Mouse (Mus musculus): ENCODE measurements around the gene Bspry. TPM values are rescaled to one million over a fixed set of nuclear protein-coding genes. Genes with fewer than 3 reads are reported as not detected.

The Bspry gene
- polyA plus RNA-seq, 1 experiment, result 19.8 TPM

DNA sequence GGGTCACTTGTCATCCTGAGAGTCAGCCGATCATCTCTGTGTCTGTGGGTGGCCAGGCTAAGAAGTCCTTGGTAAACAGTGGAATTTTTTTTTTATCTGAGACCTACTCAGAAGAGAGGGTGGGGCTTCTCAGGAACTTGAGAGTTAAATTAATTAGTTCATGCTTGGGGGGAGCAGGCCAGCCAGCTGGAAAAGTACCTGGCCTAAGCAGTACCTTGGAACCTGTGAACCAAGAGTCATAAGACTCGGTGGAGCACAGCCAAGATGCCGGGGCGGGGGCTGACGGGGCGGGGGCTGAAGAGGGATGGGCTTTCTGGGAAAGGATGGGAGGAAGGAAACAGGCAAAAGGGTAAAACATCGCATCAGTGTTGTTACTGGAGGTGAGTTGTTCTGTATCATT is 42.0 kb upstream of the Bspry start:
- no peak overlapping the region for H3K4me3 ChIP-seq (ENCODE audit: control insufficient read depth, insufficient read depth, low read length)
- H3K36me3 ChIP-seq (ENCODE audit: control insufficient read depth, insufficient read depth, low read length), result no peaks in the 10 kb centered on the region
- DNase-seq, result no peak
- 97% methylated on average over 7 of the region's 7 CpGs for WGBS
- TF ChIP-seq POLR2A (IDR thresholded peaks at IDR 0.05; ENCODE audit: control insufficient read depth, extremely low read depth, insufficient read depth, low read length, poor library complexity) (no peak), CTCF (IDR thresholded peaks at IDR 0.05; ENCODE audit: borderline replicate concordance, control insufficient read depth, extremely low read depth, insufficient read depth, low read length, poor library complexity) (no peak)
- no peak overlapping the region for H3K27ac ChIP-seq (ENCODE audit: control insufficient read depth, insufficient read depth, low read length)
- H3K4me1 ChIP-seq (replicated peaks; ENCODE audit: control insufficient read depth, insufficient read depth, low read length), result no peaks in the 10 kb centered on the region
- no peaks in the 10 kb centered on the region for H3K27me3 ChIP-seq (ENCODE audit: control insufficient read depth, insufficient read depth, low read length)

DNA sequence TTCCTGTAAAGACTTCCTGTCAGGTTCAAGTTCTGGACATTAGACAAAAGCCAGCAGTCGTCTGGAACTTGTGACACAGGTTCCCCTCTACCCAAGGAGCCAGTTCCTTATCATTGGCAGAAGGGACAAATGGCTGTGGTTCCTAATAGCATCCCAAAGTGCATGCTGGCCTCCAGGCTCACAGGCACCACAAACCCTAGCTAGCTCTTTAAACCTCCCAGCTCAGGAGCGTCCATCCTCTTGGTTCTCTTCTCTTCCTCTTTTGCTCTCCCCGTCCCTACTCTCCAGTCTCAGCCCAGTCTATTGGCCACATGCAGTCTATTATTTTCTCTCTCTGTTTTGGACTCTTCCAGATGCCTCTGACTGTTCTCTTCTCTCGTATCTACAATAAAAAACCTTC is 40.1 kb upstream of the Bspry start:
- Histone ChIP-seq H3K27ac (ENCODE audit: control insufficient read depth, insufficient read depth, low read length) (no peak overlapping the region), H3K27me3 (ENCODE audit: control insufficient read depth, insufficient read depth, low read length) (no peaks in the 10 kb centered on the region), H3K4me1 (replicated peaks; ENCODE audit: control insufficient read depth, insufficient read depth, low read length) (no peaks in the 10 kb centered on the region), H3K36me3 (ENCODE audit: control insufficient read depth, insufficient read depth, low read length) (no peaks in the 10 kb centered on the region), H3K4me3 (ENCODE audit: control insufficient read depth, insufficient read depth, low read length) (no peak overlapping the region)
- WGBS, result 47% methylated on average over 4 of the region's 4 CpGs
- DNase-seq, result no peak
- TF ChIP-seq CTCF (IDR thresholded peaks at IDR 0.05; ENCODE audit: borderline replicate concordance, control insufficient read depth, extremely low read depth, insufficient read depth, low read length, poor library complexity), result no peak
- no peak for TF ChIP-seq POLR2A (IDR thresholded peaks at IDR 0.05; ENCODE audit: control insufficient read depth, extremely low read depth, insufficient read depth, low read length, poor library complexity)

DNA sequence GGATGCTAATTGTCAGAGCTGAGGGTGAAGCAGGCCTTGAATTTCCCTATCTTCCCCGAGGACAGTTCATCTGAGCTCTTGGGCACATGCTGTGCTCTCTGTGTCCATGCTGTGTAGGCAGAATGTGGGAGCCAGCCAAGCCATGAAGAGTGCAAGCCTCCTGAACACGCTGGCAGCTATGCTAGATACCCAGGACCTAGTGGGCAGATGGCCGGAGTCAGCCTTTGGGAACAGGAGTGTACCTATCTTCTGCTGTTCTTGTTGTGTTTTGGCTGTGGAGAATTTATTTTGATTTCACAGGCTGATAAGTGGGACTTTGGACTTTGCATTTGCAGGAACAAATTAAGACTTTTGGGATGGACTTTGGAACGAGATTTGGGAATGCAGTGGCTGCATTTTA is 39.3 kb upstream of the Bspry start:
- H3K4me3 ChIP-seq (ENCODE audit: control insufficient read depth, insufficient read depth, low read length), result no peak overlapping the region
- 93% methylated on average over 4 of the region's 4 CpGs for WGBS
- no peaks in the 10 kb centered on the region for H3K27me3 ChIP-seq (ENCODE audit: control insufficient read depth, insufficient read depth, low read length)
- H3K4me1 ChIP-seq (replicated peaks; ENCODE audit: control insufficient read depth, insufficient read depth, low read length), result no peaks in the 10 kb centered on the region
- TF ChIP-seq CTCF (IDR thresholded peaks at IDR 0.05; ENCODE audit: borderline replicate concordance, control insufficient read depth, extremely low read depth, insufficient read depth, low read length, poor library complexity) (no peak), POLR2A (IDR thresholded peaks at IDR 0.05; ENCODE audit: control insufficient read depth, extremely low read depth, insufficient read depth, low read length, poor library complexity) (no peak)
- DNase-seq, result no peak
- no peaks in the 10 kb centered on the region for H3K36me3 ChIP-seq (ENCODE audit: control insufficient read depth, insufficient read depth, low read length)
- H3K27ac ChIP-seq (ENCODE audit: control insufficient read depth, insufficient read depth, low read length), result no peak overlapping the region

DNA sequence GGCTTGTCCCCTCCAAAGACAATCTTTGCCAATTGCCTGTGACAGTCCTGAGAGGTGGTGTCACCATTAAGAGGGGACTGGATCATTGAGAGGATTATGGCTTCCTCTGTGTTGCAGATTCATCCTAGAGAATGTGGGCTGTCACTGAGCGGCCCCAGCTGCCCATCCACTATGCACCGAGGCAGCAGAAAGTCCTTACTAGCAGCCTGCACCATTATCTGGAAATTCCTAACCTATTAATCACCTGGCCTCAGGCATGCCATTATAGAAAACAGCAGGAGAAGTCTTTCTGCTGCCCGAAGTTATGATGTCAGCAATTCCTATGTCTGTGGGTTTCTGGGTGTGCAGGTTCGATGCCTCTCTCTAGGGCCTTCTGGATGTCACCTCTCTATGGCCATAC is 38.9 kb upstream of the Bspry start:
- no peak for DNase-seq
- no peak overlapping the region for H3K27ac ChIP-seq (ENCODE audit: control insufficient read depth, insufficient read depth, low read length)
- no peaks in the 10 kb centered on the region for H3K36me3 ChIP-seq (ENCODE audit: control insufficient read depth, insufficient read depth, low read length)
- H3K27me3 ChIP-seq (ENCODE audit: control insufficient read depth, insufficient read depth, low read length), result no peaks in the 10 kb centered on the region
- no peak overlapping the region for H3K4me3 ChIP-seq (ENCODE audit: control insufficient read depth, insufficient read depth, low read length)
- 90% methylated on average over 4 of the region's 4 CpGs for WGBS
- H3K4me1 ChIP-seq (replicated peaks; ENCODE audit: control insufficient read depth, insufficient read depth, low read length), result no peaks in the 10 kb centered on the region
- TF ChIP-seq POLR2A (IDR thresholded peaks at IDR 0.05; ENCODE audit: control insufficient read depth, extremely low read depth, insufficient read depth, low read length, poor library complexity), result no peak
- TF ChIP-seq CTCF (IDR thresholded peaks at IDR 0.05; ENCODE audit: borderline replicate concordance, control insufficient read depth, extremely low read depth, insufficient read depth, low read length, poor library complexity), result no peak

DNA sequence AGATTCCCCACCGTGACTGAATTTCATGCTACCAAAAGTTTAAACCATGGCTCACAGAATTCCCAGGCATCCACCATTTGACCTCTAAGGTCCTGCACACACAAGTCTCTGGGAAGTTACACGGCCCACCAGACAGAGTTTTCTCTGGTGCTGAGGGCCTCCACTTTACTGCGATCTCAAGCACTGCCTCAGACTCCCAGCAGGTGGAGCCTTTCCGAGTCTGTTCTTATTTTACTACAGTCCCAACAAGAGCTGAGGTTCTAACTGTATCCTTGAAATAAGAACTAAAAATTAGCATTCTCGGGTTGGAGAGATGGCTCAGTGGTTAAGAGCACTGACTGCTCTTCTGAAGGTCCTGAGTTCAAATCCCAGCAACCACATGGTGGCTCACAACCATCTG is 24.9 kb upstream of the Bspry start:
- Histone ChIP-seq H3K27ac (ENCODE audit: control insufficient read depth, insufficient read depth, low read length) (no peak overlapping the region), H3K36me3 (ENCODE audit: control insufficient read depth, insufficient read depth, low read length) (no peaks in the 10 kb centered on the region), H3K27me3 (ENCODE audit: control insufficient read depth, insufficient read depth, low read length) (no peaks in the 10 kb centered on the region), H3K4me1 (replicated peaks; ENCODE audit: control insufficient read depth, insufficient read depth, low read length) (0 out of 2 replicates have a peak, but pooled peaks cover 2% of the 10 kb centered on the region), H3K4me3 (ENCODE audit: control insufficient read depth, insufficient read depth, low read length) (no peak overlapping the region)
- no peak for TF ChIP-seq CTCF (IDR thresholded peaks at IDR 0.05; ENCODE audit: borderline replicate concordance, control insufficient read depth, extremely low read depth, insufficient read depth, low read length, poor library complexity)
- peak; percentile 55 for DNase-seq
- 52% methylated on average over 5 of the region's 5 CpGs for WGBS

DNA sequence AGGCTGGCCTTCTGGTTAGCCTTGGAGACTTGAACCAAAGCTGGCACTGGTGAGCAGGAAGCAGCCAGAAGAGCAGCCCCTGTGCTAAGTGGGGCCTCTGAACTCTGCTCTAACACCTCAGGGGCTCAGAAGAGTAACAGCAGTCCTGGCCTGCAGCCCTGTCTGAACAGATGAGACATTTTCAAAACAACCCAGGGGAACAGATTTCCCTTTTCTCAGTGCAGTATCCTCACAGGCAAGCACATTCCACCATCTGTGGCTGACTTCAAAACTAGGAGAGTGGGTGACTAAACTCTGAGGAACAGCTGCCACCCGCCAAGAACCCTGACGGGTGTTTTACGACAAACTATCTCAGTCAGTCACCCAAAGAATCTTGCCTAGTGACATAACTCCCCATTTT is 20.8 kb upstream of the Bspry start:
- Histone ChIP-seq H3K36me3 (ENCODE audit: control insufficient read depth, insufficient read depth, low read length) (no peaks in the 10 kb centered on the region), H3K4me3 (ENCODE audit: control insufficient read depth, insufficient read depth, low read length) (no peak overlapping the region), H3K4me1 (replicated peaks; ENCODE audit: control insufficient read depth, insufficient read depth, low read length) (0 out of 2 replicates have a peak, but pooled peaks cover 2% of the 10 kb centered on the region), H3K27ac (ENCODE audit: control insufficient read depth, insufficient read depth, low read length) (no peak overlapping the region), H3K27me3 (ENCODE audit: control insufficient read depth, insufficient read depth, low read length) (no peaks in the 10 kb centered on the region)
- 96% methylated on average over 3 of the region's 3 CpGs for WGBS
- DNase-seq, result no peak
- no peak for TF ChIP-seq CTCF (IDR thresholded peaks at IDR 0.05; ENCODE audit: borderline replicate concordance, control insufficient read depth, extremely low read depth, insufficient read depth, low read length, poor library complexity)
- TF ChIP-seq POLR2A (IDR thresholded peaks at IDR 0.05; ENCODE audit: control insufficient read depth, extremely low read depth, insufficient read depth, low read length, poor library complexity), result no peak

DNA sequence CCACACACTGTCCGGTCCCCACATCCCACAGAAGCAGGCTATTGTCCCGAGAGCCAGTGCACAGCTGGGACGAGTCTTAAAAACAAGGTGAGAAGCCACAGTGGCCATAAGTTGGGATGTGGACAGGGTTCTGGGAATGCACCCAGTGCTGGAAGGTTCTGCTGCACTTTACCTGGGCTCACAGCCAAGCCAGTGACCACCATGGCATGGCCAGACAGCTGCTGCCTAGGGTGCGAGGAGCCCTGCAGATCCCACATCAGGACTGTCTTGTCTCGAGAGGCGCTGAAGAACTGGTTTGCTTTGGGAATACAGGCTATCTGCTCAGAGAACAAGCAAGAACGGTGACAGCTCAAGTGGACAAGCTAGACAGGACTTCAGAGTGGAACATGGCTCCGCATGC is 19.5 kb upstream of the Bspry start:
- no peak for DNase-seq
- Histone ChIP-seq H3K27ac (ENCODE audit: control insufficient read depth, insufficient read depth, low read length) (no peak overlapping the region), H3K4me1 (replicated peaks; ENCODE audit: control insufficient read depth, insufficient read depth, low read length) (0 out of 2 replicates have a peak, but pooled peaks cover 2% of the 10 kb centered on the region), H3K27me3 (ENCODE audit: control insufficient read depth, insufficient read depth, low read length) (no peaks in the 10 kb centered on the region), H3K4me3 (ENCODE audit: control insufficient read depth, insufficient read depth, low read length) (no peak overlapping the region), H3K36me3 (ENCODE audit: control insufficient read depth, insufficient read depth, low read length) (no peaks in the 10 kb centered on the region)
- 97% methylated on average over 8 of the region's 8 CpGs for WGBS
- no peak for TF ChIP-seq POLR2A (IDR thresholded peaks at IDR 0.05; ENCODE audit: control insufficient read depth, extremely low read depth, insufficient read depth, low read length, poor library complexity)
- no peak for TF ChIP-seq CTCF (IDR thresholded peaks at IDR 0.05; ENCODE audit: borderline replicate concordance, control insufficient read depth, extremely low read depth, insufficient read depth, low read length, poor library complexity)

Measured in thymus, adult 2 months (tissue).